In genomic region chr1:169093602-169094354, GRCm38 (mm10) we compare ENCODE assay signal across 10 mouse cellular contexts.
DNase-seq lines count a peak whose midpoint lies in the region; ATAC-seq and TF ChIP-seq lines count a peak whose summit lies in the region.
"Had no signal": no experiment of that assay in that cellular context is flagged by ENCODE, and none has a peak within 500 bp of the region (broad histone marks: within the 10 kb centered on the region; RNA-seq: fewer than 3 reads in every experiment).

No protein-coding gene starts in this region.

- no peak overlapping the region for H3K4me3 ChIP-seq in forebrain, embryonic 14.5 days (ENCODE audit: low read depth, low read length)
- H3K4me3 ChIP-seq in forebrain, embryonic 10.5 days, result no peak overlapping the region
- H3K4me3 ChIP-seq in neural tube, embryonic 15.5 days (replicated peaks), result no peak overlapping the region
- no peak overlapping the region for H3K4me3 ChIP-seq in lung, adult 2 months (replicated peaks; ENCODE audit: extremely low read depth, low read depth, low read length)
- H3K4me3 ChIP-seq: stomach, embryonic 15.5 days had no signal

- WGBS in forebrain, embryonic 14.5 days, result 55% methylated on average over 3 of the region's 3 CpGs
- WGBS in forebrain, embryonic 10.5 days, result 71% methylated on average over 3 of the region's 3 CpGs
- WGBS in neural tube, embryonic 15.5 days, result 42% methylated on average over 3 of the region's 3 CpGs
- WGBS in lung, adult 2 months, result 55% methylated on average over 3 of the region's 3 CpGs

- no peaks in the 10 kb centered on the region for H3K9me3 ChIP-seq in forebrain, embryonic 14.5 days (replicated peaks; ENCODE audit: control insufficient read depth, low read length)
- no peaks in the 10 kb centered on the region for H3K9me3 ChIP-seq in forebrain, embryonic 10.5 days
- no peaks in the 10 kb centered on the region for H3K9me3 ChIP-seq in neural tube, embryonic 15.5 days (replicated peaks)
- H3K9me3 ChIP-seq: stomach, embryonic 15.5 days had no signal

- H3K27me3 ChIP-seq in forebrain, embryonic 14.5 days (replicated peaks; ENCODE audit: control insufficient read depth, insufficient read depth, low read length), result no peaks in the 10 kb centered on the region
- no peaks in the 10 kb centered on the region for H3K27me3 ChIP-seq in forebrain, embryonic 10.5 days (ENCODE audit: poor library complexity, severe bottlenecking)
- no peaks in the 10 kb centered on the region for H3K27me3 ChIP-seq in neural tube, embryonic 15.5 days (replicated peaks)
- H3K27me3 ChIP-seq: stomach, embryonic 15.5 days had no signal

- no peaks in the 10 kb centered on the region for H3K4me1 ChIP-seq in forebrain, embryonic 14.5 days (ENCODE audit: control insufficient read depth, insufficient read depth, low read length)
- H3K4me1 ChIP-seq in forebrain, embryonic 10.5 days, result no peaks in the 10 kb centered on the region
- H3K4me1 ChIP-seq in neural tube, embryonic 15.5 days, result peaks cover 7% of the 10 kb centered on the region; the same call in 1 of the 2 replicates
- no peaks in the 10 kb centered on the region for H3K4me1 ChIP-seq in lung, adult 2 months (ENCODE audit: control insufficient read depth, insufficient read depth, low read length)
- H3K4me1 ChIP-seq: stomach, embryonic 15.5 days had no signal

- ATAC-seq in forebrain, embryonic 14.5 days, result peak; percentile 82
- ATAC-seq in neural tube, embryonic 15.5 days (ENCODE audit: low FRiP score), result peak; percentile 84

- peak; percentile 84 for DNase-seq in forebrain, embryonic 14.5 days (ENCODE audit: low spot score)
- DNase-seq in forebrain, embryonic 10.5 days (ENCODE audit: extremely low spot score, low spot score), result no peak
- DNase-seq in left cerebral cortex, postnatal 4 days, result peak; percentile 88
- DNase-seq in left cerebral cortex, adult 11 months (ENCODE audit: low spot score), result no peak
- peak; percentile 22 to 30 for DNase-seq in frontal cortex, postnatal 10 days (ENCODE audit: low spot score in 2 of 2)
- no peak for DNase-seq in adrenal gland, postnatal 25 days
- DNase-seq in lung, adult 2 months, result no peak
- DNase-seq: B cell, adult 2 months had no signal

- no peak overlapping the region for H3K27ac ChIP-seq in forebrain, embryonic 14.5 days (ENCODE audit: low read depth, low read length)
- no peak overlapping the region for H3K27ac ChIP-seq in forebrain, embryonic 10.5 days
- no peak overlapping the region for H3K27ac ChIP-seq in neural tube, embryonic 15.5 days (replicated peaks)
- H3K27ac ChIP-seq: stomach, embryonic 15.5 days had no signal

- no peaks in the 10 kb centered on the region for H3K36me3 ChIP-seq in forebrain, embryonic 14.5 days (ENCODE audit: control insufficient read depth, insufficient read depth, low read length)
- H3K36me3 ChIP-seq in forebrain, embryonic 10.5 days (replicated peaks), result no peaks in the 10 kb centered on the region
- no peaks in the 10 kb centered on the region for H3K36me3 ChIP-seq in neural tube, embryonic 15.5 days
- H3K36me3 ChIP-seq: stomach, embryonic 15.5 days had no signal

- TF ChIP-seq CTCF in lung, adult 2 months (IDR thresholded peaks at IDR 0.05; ENCODE audit: insufficient read depth, low read length), result no peak

- intact Hi-C loops in left cerebral cortex, postnatal 4 days (cut with DNase I), result no loop called here

- H3K4me2 ChIP-seq in forebrain, embryonic 14.5 days (ENCODE audit: low read length), result no peak overlapping the region
- no peak overlapping the region for H3K4me2 ChIP-seq in neural tube, embryonic 15.5 days
- H3K4me2 ChIP-seq: stomach, embryonic 15.5 days had no signal

- no peak overlapping the region for H3K9ac ChIP-seq in forebrain, embryonic 14.5 days (ENCODE audit: low read length)
- H3K9ac ChIP-seq in neural tube, embryonic 15.5 days (replicated peaks), result no peak overlapping the region
- H3K9ac ChIP-seq: stomach, embryonic 15.5 days had no signal

- no peak for TF ChIP-seq POLR2A in lung, adult 2 months (IDR thresholded peaks at IDR 0.05; ENCODE audit: borderline replicate concordance, extremely low read depth, low read depth, low read length)

Comparison
In these comparisons a context has a peak if more than half of its experiments do, and no peak if none do; other contexts are left out.
1. DNase-seq: peak in forebrain, embryonic 14.5 days (single experiment), left cerebral cortex, postnatal 4 days (single experiment) and frontal cortex, postnatal 10 days (2 of 2); none in forebrain, embryonic 10.5 days (single experiment), left cerebral cortex, adult 11 months (single experiment), adrenal gland, postnatal 25 days (single experiment) and lung, adult 2 months (single experiment).